Mouse (Mus musculus): ENCODE results near the gene Irf2bpl. TPM values are rescaled to one million over a fixed set of nuclear protein-coding genes. Genes with fewer than 3 reads are reported as not detected.
A peak's percentile ranks its signal among the peaks of the same experiment; 100 is the strongest.

Gene Irf2bpl
- polyA plus RNA-seq, 1 experiment from 2014 or later: 43.9 TPM

DNA sequence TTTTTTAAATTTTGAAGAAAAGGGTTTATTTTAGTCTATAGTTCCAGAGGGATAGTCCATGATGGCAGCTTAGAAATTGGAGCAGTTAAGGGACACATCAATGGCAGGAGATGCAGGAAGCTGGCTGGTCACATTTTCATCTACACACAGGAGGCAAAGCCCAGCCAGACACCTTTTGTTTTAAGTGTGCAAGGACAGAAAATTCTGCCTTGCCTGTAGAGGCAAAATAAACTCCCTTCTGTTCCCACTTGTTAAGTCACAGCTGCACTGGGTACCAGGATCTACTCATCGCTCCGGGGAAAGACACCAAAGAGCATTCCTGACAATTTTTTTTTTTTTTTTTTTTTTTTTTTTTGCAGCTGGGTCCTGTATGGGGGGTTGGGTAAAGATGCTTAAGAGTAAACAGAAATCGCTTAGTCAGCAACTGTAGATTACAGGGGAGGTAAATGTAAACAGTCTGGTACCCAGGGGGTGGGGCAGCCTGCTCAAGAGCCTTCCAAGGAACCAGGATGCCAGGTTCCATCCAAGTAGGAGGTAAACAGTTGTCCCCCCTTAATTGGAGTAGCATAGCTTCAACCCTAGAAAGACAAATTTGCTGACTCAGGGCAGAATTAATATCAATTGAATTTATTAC is 4.4 kb downstream of the Irf2bpl start:
- Histone ChIP-seq H3K4me3 (replicated peaks) (0 out of 2 replicates have a peak overlapping the region, but pooled peaks have one; percentile 14), H3K4me1 (peaks cover 48% of the 10 kb centered on the region), H3K27ac (0 out of 2 replicates have a peak overlapping the region, but pooled peaks have one; percentile 39), H3K4me2 (peak overlapping the region; percentile 88), H3K9me3 (replicated peaks) (no peaks in the 10 kb centered on the region), H3K9ac (no peak overlapping the region), H3K27me3 (no peaks in the 10 kb centered on the region), H3K36me3 (0 out of 2 replicates have a peak, but pooled peaks cover 2% of the 10 kb centered on the region)
- ATAC-seq (replicated peaks; ENCODE audit: low FRiP score): no peak
- WGBS: 56% methylated on average over 3 of the region's 3 CpGs

DNA sequence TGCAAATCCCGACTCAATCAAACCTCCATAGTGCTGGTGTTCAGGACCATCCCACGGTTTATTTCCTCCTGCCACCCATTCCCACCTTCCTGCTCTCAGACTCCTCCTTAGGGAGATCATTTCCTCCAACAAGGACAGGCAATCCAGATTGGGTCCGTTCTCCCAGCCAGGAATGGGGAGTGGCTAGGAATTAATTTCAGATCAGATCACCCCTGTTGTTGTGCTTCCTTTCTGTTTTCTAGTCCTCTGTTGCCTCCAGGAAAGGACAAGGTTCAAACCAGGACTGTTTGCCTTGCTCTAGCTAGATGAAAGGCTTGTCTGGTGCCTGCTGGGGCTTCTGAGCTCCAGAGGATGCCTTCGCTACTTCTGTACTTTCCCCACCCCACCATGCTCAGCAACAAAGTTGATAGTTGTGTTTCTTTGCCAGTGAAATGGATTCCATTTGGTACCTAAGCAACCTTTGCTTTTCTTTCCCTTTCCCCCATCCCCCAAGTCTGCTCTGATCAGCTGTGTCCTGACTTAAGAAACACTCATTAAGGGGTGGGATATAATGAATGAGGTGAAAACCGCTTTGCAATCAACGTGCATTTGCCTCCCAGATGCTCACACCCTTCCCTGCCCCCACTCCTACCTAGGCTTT is 5.0 kb downstream of the Irf2bpl start:
- H3K27ac ChIP-seq: peak overlapping the region; percentile 87
- 48% methylated on average over 6 of the region's 6 CpGs for WGBS
- H3K4me2 ChIP-seq: peak overlapping the region; percentile 88; the same call in 1 of the 2 replicates
- no peak for ATAC-seq (replicated peaks; ENCODE audit: low FRiP score)
- H3K36me3 ChIP-seq: 0 out of 2 replicates have a peak, but pooled peaks cover 2% of the 10 kb centered on the region
- no peaks in the 10 kb centered on the region for H3K27me3 ChIP-seq
- H3K9me3 ChIP-seq (replicated peaks): no peaks in the 10 kb centered on the region
- H3K4me3 ChIP-seq (replicated peaks): no peak overlapping the region
- no peak overlapping the region for H3K9ac ChIP-seq
- peaks cover 44% of the 10 kb centered on the region for H3K4me1 ChIP-seq

DNA sequence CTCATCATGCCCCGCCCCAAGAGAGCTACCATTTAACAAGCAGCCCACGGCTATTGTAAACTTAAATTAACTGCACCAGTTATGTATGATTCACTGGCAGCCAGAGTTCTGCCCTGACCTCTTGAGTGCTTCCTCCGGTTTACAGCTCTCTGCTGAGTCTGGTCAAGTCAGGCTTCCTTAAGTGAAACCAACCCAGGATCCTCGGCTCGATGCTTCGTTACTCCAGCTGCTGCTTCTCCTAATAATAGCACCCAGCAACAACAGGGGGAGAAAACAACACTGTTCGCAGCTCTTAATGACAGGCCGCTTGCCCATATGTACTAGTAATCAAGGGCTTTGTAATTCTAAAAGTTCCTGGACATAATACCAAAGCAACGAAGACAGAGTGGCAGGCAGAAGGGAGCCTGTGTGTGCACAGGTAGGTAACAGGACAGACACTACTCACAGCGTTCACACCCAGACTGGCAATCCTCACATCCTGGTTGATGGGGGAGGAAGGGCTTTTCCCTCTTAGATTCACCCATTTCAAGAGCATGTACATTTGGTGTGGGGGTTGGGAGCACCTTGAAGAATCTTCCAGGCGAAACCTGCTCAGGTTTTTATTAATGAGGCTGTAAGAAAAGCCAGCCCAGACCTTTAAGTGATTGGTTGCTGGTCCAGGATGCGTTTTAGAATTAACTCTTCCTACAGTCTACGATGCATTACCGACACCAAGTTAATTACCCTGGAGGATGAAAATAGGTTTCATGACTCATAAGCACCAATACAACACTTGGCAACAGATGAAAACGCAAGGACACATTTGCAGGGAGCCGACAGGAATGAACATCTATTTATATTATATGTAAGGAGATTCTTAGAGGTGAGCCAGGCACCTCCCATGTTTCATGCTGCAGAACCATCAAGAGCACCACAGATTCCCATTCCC is 5.9 kb downstream of the Irf2bpl start:
- H3K9me3 ChIP-seq (replicated peaks): no peaks in the 10 kb centered on the region
- peak overlapping the region; percentile 87 for H3K27ac ChIP-seq
- peak overlapping the region; percentile 27; the same call in 1 of the 2 replicates for H3K4me2 ChIP-seq
- H3K27me3 ChIP-seq: no peaks in the 10 kb centered on the region
- peak overlapping the region; percentile 4; the same call in 1 of the 2 replicates for H3K9ac ChIP-seq
- 0 out of 2 replicates have a peak, but pooled peaks cover 2% of the 10 kb centered on the region for H3K36me3 ChIP-seq
- peaks cover 44% of the 10 kb centered on the region for H3K4me1 ChIP-seq
- no peak for ATAC-seq (replicated peaks; ENCODE audit: low FRiP score)
- 43% methylated on average over 16 of the region's 16 CpGs for WGBS
- no peak overlapping the region for H3K4me3 ChIP-seq (replicated peaks)

DNA sequence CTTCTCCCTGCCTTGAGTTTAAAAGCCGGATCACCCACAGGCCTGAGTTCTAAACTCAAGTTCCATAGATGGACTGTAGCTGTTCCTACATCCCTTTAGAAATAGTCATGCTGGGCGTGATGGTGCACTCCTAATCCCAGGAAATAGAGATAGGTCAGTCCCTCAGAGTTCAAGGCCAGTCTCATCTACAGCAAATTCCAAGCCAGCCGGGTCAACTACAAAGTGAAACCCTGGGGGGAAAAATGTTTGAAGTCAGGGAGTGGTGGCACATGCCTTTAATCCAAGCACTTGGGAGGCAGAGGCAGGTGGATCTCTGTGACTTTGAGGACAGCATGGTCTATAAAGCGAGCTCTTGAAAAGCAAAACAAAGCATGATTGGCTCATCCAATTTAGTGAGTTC is 7.6 kb downstream of the Irf2bpl start:
- H3K4me2 ChIP-seq: no peak overlapping the region
- no peak overlapping the region for H3K4me3 ChIP-seq (replicated peaks)
- no peak overlapping the region for H3K27ac ChIP-seq
- WGBS: 92% methylated on average over 4 of the region's 4 CpGs
- H3K4me1 ChIP-seq: peaks cover 42% of the 10 kb centered on the region
- no peaks in the 10 kb centered on the region for H3K27me3 ChIP-seq
- 0 out of 2 replicates have a peak, but pooled peaks cover 2% of the 10 kb centered on the region for H3K36me3 ChIP-seq
- no peaks in the 10 kb centered on the region for H3K9me3 ChIP-seq (replicated peaks)
- ATAC-seq (replicated peaks; ENCODE audit: low FRiP score): no peak
- H3K9ac ChIP-seq: no peak overlapping the region

GRCm38 (mm10) chr12:86876116-86876515 is 8.5 kb downstream of the Irf2bpl start:
- Histone ChIP-seq H3K4me1 (peaks cover 43% of the 10 kb centered on the region), H3K4me3 (replicated peaks) (no peak overlapping the region), H3K27me3 (no peaks in the 10 kb centered on the region), H3K9ac (no peak overlapping the region), H3K4me2 (no peak overlapping the region), H3K36me3 (0 out of 2 replicates have a peak, but pooled peaks cover 2% of the 10 kb centered on the region), H3K27ac (no peak overlapping the region), H3K9me3 (replicated peaks) (0 out of 2 replicates have a peak, but pooled peaks cover under 1% of the 10 kb centered on the region)
- WGBS: 69% methylated on average over 5 of the region's 5 CpGs
- ATAC-seq (replicated peaks; ENCODE audit: low FRiP score): no peak

- Histone ChIP-seq H3K9me3 (replicated peaks) (0 out of 2 replicates have a peak, but pooled peaks cover 4% of the 10 kb centered on the region), H3K36me3 (no peaks in the 10 kb centered on the region), H3K27me3 (no peaks in the 10 kb centered on the region), H3K9ac (no peak overlapping the region), H3K4me1 (peaks cover 17% of the 10 kb centered on the region), H3K27ac (peak overlapping the region; percentile 82), H3K4me3 (replicated peaks) (no peak overlapping the region), H3K4me2 (no peak overlapping the region)
- WGBS: 59% methylated on average over 9 of the region's 9 CpGs
- ATAC-seq (replicated peaks; ENCODE audit: low FRiP score): peak; percentile 63
These were observed 12.1 kb downstream of the Irf2bpl start for GRCm38 (mm10) chr12:86872335-86873040.

- H3K4me1 ChIP-seq: peaks cover 22% of the 10 kb centered on the region
- no peaks in the 10 kb centered on the region for H3K36me3 ChIP-seq
- whole genome bisulfite sequencing: 52% methylated on average over 4 of the region's 4 CpGs
- H3K4me2 ChIP-seq: no peak overlapping the region
- H3K9ac ChIP-seq: no peak overlapping the region
- no peak for ATAC-seq (replicated peaks; ENCODE audit: low FRiP score)
- H3K27ac ChIP-seq: peak overlapping the region; percentile 82
- H3K27me3 ChIP-seq: no peaks in the 10 kb centered on the region
- no peak overlapping the region for H3K4me3 ChIP-seq (replicated peaks)
- 0 out of 2 replicates have a peak, but pooled peaks cover 4% of the 10 kb centered on the region for H3K9me3 ChIP-seq (replicated peaks)
These were observed 12.8 kb downstream of the Irf2bpl start for GRCm38 (mm10) chr12:86871666-86872334.

DNA sequence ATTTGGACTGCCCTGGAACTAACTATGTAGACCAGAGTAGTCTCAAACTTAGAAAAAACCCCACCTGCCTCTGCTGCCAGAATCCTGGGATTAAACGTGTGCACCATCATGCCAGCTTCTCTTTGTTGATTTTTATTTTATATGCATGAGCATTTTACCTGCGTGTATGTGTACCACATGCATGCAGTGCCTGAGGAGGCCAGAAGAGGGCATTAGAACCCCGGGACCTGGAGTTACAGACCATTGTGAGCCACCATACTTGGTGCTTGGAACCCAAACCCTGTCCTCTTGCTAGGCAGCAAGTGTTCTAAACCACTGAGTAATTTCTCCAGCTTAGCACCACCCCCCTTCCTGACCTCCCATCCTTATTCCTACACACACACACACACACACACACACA is 13.6 kb downstream of the Irf2bpl start:
- Histone ChIP-seq H3K4me2 (no peak overlapping the region), H3K4me3 (replicated peaks) (no peak overlapping the region), H3K27me3 (no peaks in the 10 kb centered on the region), H3K36me3 (no peaks in the 10 kb centered on the region), H3K9me3 (replicated peaks) (0 out of 2 replicates have a peak, but pooled peaks cover 4% of the 10 kb centered on the region), H3K9ac (no peak overlapping the region), H3K27ac (0 out of 2 replicates have a peak overlapping the region, but pooled peaks have one; percentile 82), H3K4me1 (peaks cover 24% of the 10 kb centered on the region)
- 94% methylated on average over 3 of the region's 3 CpGs for WGBS
- no peak for ATAC-seq (replicated peaks; ENCODE audit: low FRiP score)

DNA sequence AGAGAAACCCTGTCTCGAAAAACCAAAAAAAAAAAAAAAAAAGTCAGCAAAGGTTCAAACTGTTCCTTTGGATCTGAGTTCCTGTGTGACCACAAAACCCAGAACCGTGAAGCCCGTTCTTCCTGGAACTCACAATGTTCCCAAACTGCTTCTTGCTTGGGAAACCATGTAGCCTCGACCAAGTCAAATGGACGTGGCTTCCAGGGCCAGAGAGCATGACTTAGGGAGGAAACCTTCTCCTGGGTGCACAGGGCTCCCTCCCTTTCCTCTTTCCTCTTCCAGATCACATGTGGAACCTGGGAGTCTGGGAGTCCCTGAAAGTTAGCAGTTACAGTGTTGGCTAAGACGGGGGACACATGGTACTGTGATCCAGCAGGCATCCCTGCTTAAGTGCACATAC is 14.8 kb downstream of the Irf2bpl start:
- H3K27ac ChIP-seq: no peak overlapping the region
- no peak overlapping the region for H3K4me2 ChIP-seq
- peaks cover 26% of the 10 kb centered on the region for H3K4me1 ChIP-seq
- 88% methylated on average over 6 of the region's 6 CpGs for WGBS
- 0 out of 2 replicates have a peak, but pooled peaks cover 4% of the 10 kb centered on the region for H3K9me3 ChIP-seq (replicated peaks)
- H3K36me3 ChIP-seq: no peaks in the 10 kb centered on the region
- no peak overlapping the region for H3K4me3 ChIP-seq (replicated peaks)
- H3K27me3 ChIP-seq: no peaks in the 10 kb centered on the region
- ATAC-seq (replicated peaks; ENCODE audit: low FRiP score): no peak
- no peak overlapping the region for H3K9ac ChIP-seq

DNA sequence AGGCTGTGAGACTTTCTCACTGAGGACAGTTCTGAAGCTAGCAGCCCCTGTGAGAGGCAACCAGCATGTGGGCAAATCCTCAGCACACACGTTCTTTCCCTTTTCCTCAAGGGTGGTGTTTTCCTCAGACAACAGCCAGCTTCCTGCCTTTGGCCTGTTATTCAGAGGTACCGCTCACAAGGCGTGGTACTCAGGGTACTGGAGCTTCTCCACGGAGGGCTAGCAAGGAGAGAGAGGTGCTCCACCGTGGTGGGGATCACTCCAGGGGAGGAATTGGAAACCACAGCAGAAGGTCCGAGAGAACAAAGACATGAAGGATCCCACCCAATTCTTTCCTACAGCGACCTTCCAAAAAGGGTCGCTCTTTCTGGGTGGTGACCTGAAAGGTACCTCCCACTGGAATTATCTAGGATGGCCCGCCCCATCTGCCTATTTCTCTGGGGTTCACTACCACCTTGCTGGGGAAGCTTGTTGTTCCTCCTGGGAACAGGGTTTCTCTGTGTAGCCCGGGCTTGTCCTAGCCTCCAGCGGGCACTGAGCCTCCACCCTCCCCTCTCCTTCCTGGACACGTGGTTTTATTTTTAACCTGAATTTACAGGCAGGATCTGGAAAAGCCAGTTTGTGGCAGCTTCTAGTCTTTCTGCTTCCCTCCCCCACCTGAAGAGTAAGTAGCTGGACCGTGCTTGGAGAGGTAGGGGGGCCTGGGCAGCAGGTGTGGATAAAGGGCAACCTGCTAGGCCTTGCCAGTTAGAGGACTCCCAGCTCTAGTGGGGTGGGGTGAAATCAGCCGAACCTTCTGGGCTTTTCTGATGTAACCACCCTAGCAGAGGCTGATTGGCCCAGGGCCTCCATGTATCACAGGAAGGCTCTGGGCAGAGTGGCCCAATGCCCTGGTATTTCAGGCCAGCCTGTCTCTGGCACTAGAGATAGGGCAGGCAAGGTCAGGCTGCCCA is 17.1 kb downstream of the Irf2bpl start:
- Histone ChIP-seq H3K4me2 (no peak overlapping the region), H3K4me3 (replicated peaks) (no peak overlapping the region), H3K36me3 (no peaks in the 10 kb centered on the region), H3K27ac (peak overlapping the region; percentile 85), H3K9ac (peak overlapping the region; percentile 8; the same call in 1 of the 2 replicates), H3K27me3 (no peaks in the 10 kb centered on the region), H3K9me3 (replicated peaks) (0 out of 2 replicates have a peak, but pooled peaks cover 4% of the 10 kb centered on the region), H3K4me1 (peaks cover 25% of the 10 kb centered on the region)
- 41% methylated on average over 14 of the region's 14 CpGs for WGBS
- ATAC-seq (replicated peaks; ENCODE audit: low FRiP score): peak; percentile 87
